Mouse (Mus musculus) myocyte (in vitro differentiated cells): ENCODE results near the gene Slc27a5.

ENCODE experiments used
- CEBPB ChIP-seq: IDR thresholded peaks from 2 replicates; pipeline ENCODE4 v1.6.1; 2011; ENCODE audit warnings: mild to moderate bottlenecking, moderate library complexity; ENCODE audit not compliant: poor library complexity, insufficient read depth, severe bottlenecking
- E2F4 ChIP-seq: IDR thresholded peaks from one replicate; pipeline ENCODE4 v1.6.1; 2011; ENCODE audit warnings: mild to moderate bottlenecking, control low read depth, moderate library complexity; ENCODE audit not compliant: insufficient read depth
- MAX ChIP-seq: IDR thresholded peaks from one replicate; pipeline ENCODE4 v1.6.1; 2011; ENCODE audit warnings: low read depth, mild to moderate bottlenecking, control low read depth
- MYOG ChIP-seq, 3 experiments: IDR thresholded peaks; one replicate each; pipeline ENCODE4 v1.6.1; 2011; ENCODE audit warnings: control low read depth in 2 of 3, low read depth in 2 of 3, mild to moderate bottlenecking in 2 of 3; ENCODE audit not compliant: insufficient read length in 2 of 3, control insufficient read depth in 1 of 3, insufficient read depth in 1 of 3
- POLR2A ChIP-seq: IDR thresholded peaks from one replicate; pipeline ENCODE4 v1.6.1; 2011; ENCODE audit warnings: low read depth, mild to moderate bottlenecking, control low read depth, moderate library complexity; ENCODE audit not compliant: insufficient read length
- POLR2AphosphoS2 ChIP-seq: IDR thresholded peaks from one replicate; pipeline ENCODE4 v1.6.1; 2011; ENCODE audit warnings: low read depth, control low read depth; ENCODE audit not compliant: insufficient read length
- REST ChIP-seq: IDR thresholded peaks from one replicate; pipeline ENCODE4 v1.6.1; 2011; ENCODE audit warnings: mild to moderate bottlenecking, control low read depth, moderate library complexity; ENCODE audit not compliant: insufficient read depth, insufficient read length
- TCF12 ChIP-seq: IDR thresholded peaks from one replicate; pipeline ENCODE4 v1.6.1; 2011; ENCODE audit warnings: mild to moderate bottlenecking, control low read depth; ENCODE audit not compliant: poor library complexity, insufficient read depth, severe bottlenecking
- USF1 ChIP-seq: IDR thresholded peaks from one replicate; pipeline ENCODE4 v1.6.1; 2011; ENCODE audit warnings: low read depth, mild to moderate bottlenecking, control low read depth, moderate library complexity

GRCm38 (mm10) chr7:12992222-12992621, 5.8 kb downstream of the Slc27a5 start:
- TF ChIP-seq POLR2AphosphoS2 (no peak), MYOG (IDR thresholded peaks at IDR 0.05; ENCODE audit: control insufficient read depth in 1 of 3, insufficient read depth in 1 of 3, insufficient read length in 2 of 3, low read depth in 2 of 3) (no peak), POLR2A (no peak), E2F4 (no peak), MAX (no peak), CEBPB (no peak), TCF12 (no peak), REST (no peak), USF1 (no peak)
